Mouse (Mus musculus) kidney, adult 2 months (tissue): ENCODE measurements around the gene Kat7. TPM values are rescaled to one million over a fixed set of nuclear protein-coding genes. Genes with fewer than 3 reads are reported as not detected.

Experiments used
- DNase-seq: peaks from one replicate; pipeline ENCODE4 v3.0.0; 2021
- H3K27ac ChIP-seq: fragments of 200-500 bp; 2 replicates; pipeline ENCODE4 v1.5.1; 2012; ENCODE audit warnings: low read depth, low read length, control low read depth, inconsistent platforms; ENCODE audit not compliant: insufficient read depth
- H3K27me3 ChIP-seq: fragments of 200-500 bp; replicated peaks from 2 replicates; pipeline ENCODE4 v1.6.1; 2012; ENCODE audit warnings: mild to moderate bottlenecking, moderate library complexity, low read length, inconsistent platforms; ENCODE audit not compliant: control insufficient read depth, insufficient read depth
- H3K36me3 ChIP-seq: fragments of 200-500 bp; 2 replicates; pipeline ENCODE4 v1.6.1; 2012; ENCODE audit warnings: mild to moderate bottlenecking, moderate library complexity, low read length, inconsistent platforms; ENCODE audit not compliant: control insufficient read depth, insufficient read depth
- H3K4me1 ChIP-seq: fragments of 200-500 bp; 2 replicates; pipeline ENCODE4 v1.6.1; 2011; ENCODE audit warnings: low read length; ENCODE audit not compliant: control insufficient read depth, insufficient read depth
- H3K4me3 ChIP-seq: fragments of 200-500 bp; 2 replicates; pipeline ENCODE4 v1.5.1; 2011; ENCODE audit warnings: mild to moderate bottlenecking, low read depth, low read length, control low read depth; ENCODE audit not compliant: insufficient read depth
- CTCF ChIP-seq: fragments of 200-500 bp; conservative IDR thresholded peaks from 2 replicates; pipeline ENCODE4 v1.5.1; 2011; ENCODE audit warnings: low read depth, mild to moderate bottlenecking, control low read depth, low read length, moderate library complexity, mixed read lengths; ENCODE audit not compliant: insufficient read depth, insufficient read length
- POLR2A ChIP-seq: fragments of 200-500 bp; IDR thresholded peaks from one replicate; pipeline ENCODE4 v1.6.1; 2011; ENCODE audit warnings: low read depth, low read length, control low read depth
- WGBS: fragments of 180-500 bp; shearing (Covaris S2); methylation state at CpG from one replicate; pipeline ENCODE4 v1.1.7; 2018; 5-methylcytosine and 5-hydroxymethylcytosine counted together
- polyA plus RNA-seq: library from polyadenylated mRNA; depleted of rRNA; stranded (reverse); fragments of >200 nt; gene quantifications from 2 replicates; pipeline ENCODE4 v1.2.3, GENCODE M21; 2012

The Kat7 gene
- polyA plus RNA-seq, 1 experiment, result 30.0 TPM

DNA sequence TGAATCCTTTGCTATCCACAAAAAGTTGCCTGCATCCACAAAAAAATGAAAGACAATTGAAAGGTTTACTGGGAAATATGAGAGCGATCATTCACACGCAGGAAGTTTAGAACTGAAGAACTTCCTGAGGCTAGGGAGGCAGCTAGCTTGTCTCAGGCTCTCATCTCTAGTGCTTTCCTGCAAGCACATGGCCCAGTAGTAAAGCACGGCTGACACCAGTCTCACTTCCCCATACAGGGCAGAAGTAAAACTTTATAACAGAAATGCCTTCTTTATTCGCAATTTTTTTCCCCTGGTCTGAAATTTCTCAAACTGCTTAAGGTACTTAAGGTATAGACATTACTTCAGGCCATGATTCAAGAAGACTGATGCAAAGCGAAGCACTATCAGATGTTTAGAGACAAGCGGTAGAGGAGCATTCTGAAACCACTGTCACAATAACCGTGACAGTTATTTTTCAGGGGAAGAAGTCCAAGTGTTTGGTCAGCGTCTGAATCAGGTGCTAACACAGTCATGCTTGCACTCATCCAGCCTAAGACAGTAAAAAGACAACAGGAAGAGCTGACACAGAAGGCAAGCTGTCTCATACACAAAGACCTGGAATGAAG lies 16.9 kb downstream of the Kat7 start:
- 67% methylated on average over 8 of the region's 8 CpGs for WGBS
- Histone ChIP-seq H3K27ac (peak overlapping the region; percentile 41; the same call in 1 of the 2 replicates), H3K36me3 (peaks cover 12% of the 10 kb centered on the region), H3K4me3 (no peak overlapping the region), H3K4me1 (no peaks in the 10 kb centered on the region), H3K27me3 (no peaks in the 10 kb centered on the region)
- TF ChIP-seq POLR2A (no peak), CTCF (no peak)
- no peak for DNase-seq

- no peak for TF ChIP-seq POLR2A
- no peak for DNase-seq
- Histone ChIP-seq H3K36me3 (peaks cover 9% of the 10 kb centered on the region), H3K27me3 (no peaks in the 10 kb centered on the region), H3K27ac (no peak overlapping the region), H3K4me3 (no peak overlapping the region), H3K4me1 (no peaks in the 10 kb centered on the region)
- 68% methylated on average over 4 of the region's 4 CpGs for WGBS
Measured at GRCm38 (mm10) chr11:95291998-95292397, 18.0 kb downstream of the Kat7 start.

GRCm38 (mm10) chr11:95282331-95282730 lies 27.7 kb downstream of the Kat7 start:
- Histone ChIP-seq H3K4me1 (no peaks in the 10 kb centered on the region), H3K27me3 (no peaks in the 10 kb centered on the region), H3K36me3 (peaks cover 21% of the 10 kb centered on the region), H3K27ac (no peak overlapping the region), H3K4me3 (no peak overlapping the region)
- TF ChIP-seq POLR2A (no peak), CTCF (no peak)
- no peak for DNase-seq
- WGBS, result 93% methylated on average over 5 of the region's 5 CpGs

DNA sequence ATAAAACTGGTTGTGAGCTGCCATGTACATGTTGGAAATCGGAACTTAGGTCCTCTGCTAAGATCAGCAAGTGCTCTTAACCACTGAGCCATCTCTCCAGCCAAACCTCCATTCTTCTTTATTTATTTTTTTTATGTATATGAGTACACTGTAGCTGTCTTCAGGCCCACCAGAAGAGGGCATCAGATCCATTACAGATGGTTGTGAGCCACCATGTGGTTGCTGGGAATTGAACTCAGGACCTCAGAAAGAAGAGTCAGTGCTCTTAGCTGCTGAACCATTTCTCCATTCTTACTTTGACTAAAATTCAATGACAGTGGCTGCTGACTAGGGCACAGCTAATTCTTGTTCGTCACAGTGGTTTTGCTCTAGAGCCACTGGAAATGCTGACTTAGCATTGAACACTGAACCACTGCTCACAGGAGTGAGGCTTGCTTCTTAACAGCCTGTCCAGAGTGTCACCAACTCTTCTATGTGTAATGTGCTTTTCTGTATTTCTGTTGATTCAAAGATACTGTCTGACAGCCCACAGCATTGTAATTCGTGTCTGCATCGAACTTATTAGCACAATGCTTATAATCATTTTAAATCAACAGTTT lies 30.9 kb downstream of the Kat7 start:
- H3K27ac ChIP-seq, result no peak overlapping the region
- no peaks in the 10 kb centered on the region for H3K4me1 ChIP-seq
- H3K36me3 ChIP-seq, result peaks cover 26% of the 10 kb centered on the region
- no peaks in the 10 kb centered on the region for H3K27me3 ChIP-seq
- no peak overlapping the region for H3K4me3 ChIP-seq
- 83% methylated on average over 4 of the region's 4 CpGs for WGBS
- DNase-seq, result no peak
- TF ChIP-seq POLR2A, result no peak
- TF ChIP-seq CTCF, result no peak

DNA sequence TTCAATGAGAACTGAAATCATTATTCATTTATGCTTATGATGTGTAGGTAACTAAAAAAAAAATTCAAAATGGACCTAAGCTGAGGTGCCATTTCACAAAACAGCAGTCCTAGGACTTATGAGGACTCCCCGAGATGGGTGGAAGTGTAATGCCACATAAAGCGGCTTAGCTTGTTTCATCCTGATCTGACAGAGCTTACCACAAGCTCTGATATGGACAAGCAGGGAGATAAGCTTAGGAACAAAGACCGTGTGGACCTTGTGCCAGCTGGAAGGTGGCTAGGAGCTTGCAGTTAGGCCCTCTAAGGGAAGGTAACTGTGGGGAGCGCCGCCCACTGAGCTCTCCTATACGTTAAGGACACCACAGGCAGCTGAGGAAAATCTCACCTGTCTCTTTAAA lies 34.0 kb downstream of the Kat7 start:
- no peak overlapping the region for H3K4me3 ChIP-seq
- no peak for DNase-seq

DNA sequence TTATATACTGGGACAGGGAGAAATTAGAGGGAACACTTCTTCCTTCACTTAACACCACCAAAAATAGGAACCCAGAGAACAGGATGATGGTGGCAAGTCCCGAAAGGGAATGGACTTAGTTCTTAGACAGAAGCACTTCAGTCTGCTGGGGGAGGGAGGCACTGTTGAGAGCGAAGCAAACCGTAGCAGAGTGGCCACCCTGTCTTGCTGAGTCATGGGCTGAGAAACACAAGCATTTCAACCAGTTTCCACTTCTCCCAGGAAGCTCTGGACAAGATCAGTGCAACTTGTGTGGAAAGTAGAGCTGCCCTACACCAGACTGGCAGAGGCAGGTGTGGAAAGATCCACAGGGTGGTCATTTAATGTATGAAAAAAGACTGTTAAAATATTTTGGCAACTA lies 35.4 kb downstream of the Kat7 start:
- TF ChIP-seq POLR2A (no peak), CTCF (no peak)
- Histone ChIP-seq H3K27me3 (no peaks in the 10 kb centered on the region), H3K27ac (no peak overlapping the region), H3K4me3 (no peak overlapping the region), H3K36me3 (peaks cover 14% of the 10 kb centered on the region), H3K4me1 (no peaks in the 10 kb centered on the region)
- no peak for DNase-seq
- 66% methylated on average over 3 of the region's 3 CpGs for WGBS

More for the DNA sequence above, 34.0 kb downstream of the Kat7 start:
- WGBS, result 92% methylated on average over 6 of the region's 6 CpGs
- Histone ChIP-seq H3K36me3 (peaks cover 21% of the 10 kb centered on the region), H3K27me3 (no peaks in the 10 kb centered on the region), H3K4me1 (no peaks in the 10 kb centered on the region), H3K27ac (no peak overlapping the region)
- no peak for TF ChIP-seq POLR2A
- TF ChIP-seq CTCF, result no peak

GRCm38 (mm10) chr11:95273661-95274060 lies 36.4 kb downstream of the Kat7 start:
- H3K4me3 ChIP-seq, result no peak overlapping the region
- WGBS, result 84% methylated on average over 5 of the region's 5 CpGs
- no peak for TF ChIP-seq CTCF
- TF ChIP-seq POLR2A, result no peak
- H3K27ac ChIP-seq, result no peak overlapping the region
- no peak for DNase-seq
- H3K4me1 ChIP-seq, result no peaks in the 10 kb centered on the region
- peaks cover 14% of the 10 kb centered on the region for H3K36me3 ChIP-seq
- no peaks in the 10 kb centered on the region for H3K27me3 ChIP-seq
